Mouse (Mus musculus): ENCODE results near the gene Pfkp. TPM values are rescaled to one million over a fixed set of nuclear protein-coding genes. Genes with fewer than 3 reads are reported as not detected.

Gene Pfkp
- polyA plus RNA-seq, 1 experiment = 82.0 TPM

DNA sequence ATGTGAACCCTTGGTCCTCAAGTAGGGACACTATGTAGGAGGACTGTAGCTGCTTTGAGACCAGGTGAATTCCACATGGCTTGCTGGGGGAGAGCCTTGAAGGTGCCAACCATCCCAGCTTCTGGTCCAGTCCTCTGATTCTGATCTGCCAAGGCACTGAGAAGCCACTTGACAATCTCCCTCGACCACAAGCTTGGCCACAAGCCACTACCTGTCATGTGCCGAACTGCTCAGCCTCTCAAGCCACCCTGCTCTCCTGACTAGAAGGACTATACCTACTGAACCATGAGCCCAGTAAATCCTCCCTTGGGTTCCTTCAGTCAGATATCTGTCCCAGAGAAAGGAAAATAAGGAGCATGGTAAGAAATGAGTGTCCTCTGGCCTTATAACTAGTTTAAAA is 24.0 kb downstream of the Pfkp start:
- Histone ChIP-seq H3K4me1 (replicated peaks; ENCODE audit: control insufficient read depth, insufficient read depth, low read length) (0 out of 2 replicates have a peak, but pooled peaks cover 2% of the 10 kb centered on the region), H3K4me3 (ENCODE audit: control insufficient read depth, insufficient read depth, low read length) (no peak overlapping the region), H3K27me3 (ENCODE audit: control insufficient read depth, insufficient read depth, low read length) (no peaks in the 10 kb centered on the region), H3K27ac (ENCODE audit: control insufficient read depth, insufficient read depth, low read length) (no peak overlapping the region), H3K36me3 (ENCODE audit: control insufficient read depth, insufficient read depth, low read length) (peaks cover 5% of the 10 kb centered on the region)
- WGBS = 13% methylated on average over 2 of the region's 2 CpGs
- no peak for DNase-seq
- no peak for TF ChIP-seq POLR2A (IDR thresholded peaks at IDR 0.05; ENCODE audit: control insufficient read depth, extremely low read depth, insufficient read depth, low read length, poor library complexity)
- no peak for TF ChIP-seq CTCF (IDR thresholded peaks at IDR 0.05; ENCODE audit: borderline replicate concordance, control insufficient read depth, extremely low read depth, insufficient read depth, low read length, poor library complexity)

DNA sequence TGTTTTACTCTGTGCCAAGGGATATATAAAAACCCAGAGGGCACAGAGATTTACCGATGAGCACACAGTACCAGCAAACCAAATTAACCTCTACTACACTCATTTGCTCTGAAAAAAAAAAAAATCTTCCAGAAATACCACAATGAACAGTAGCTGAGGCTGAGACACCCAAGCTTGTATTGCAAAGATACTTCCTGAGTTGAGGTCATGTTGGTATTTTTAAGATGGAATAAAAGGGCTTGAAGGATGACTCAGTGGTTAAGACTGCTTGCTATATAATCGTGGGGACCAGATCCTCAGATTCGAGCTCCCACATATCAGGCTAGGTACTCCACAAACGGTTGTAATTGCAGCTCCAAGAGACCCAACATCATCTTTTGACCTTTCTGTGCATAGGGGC is 24.5 kb downstream of the Pfkp start:
- Histone ChIP-seq H3K4me3 (ENCODE audit: control insufficient read depth, insufficient read depth, low read length) (no peak overlapping the region), H3K27ac (ENCODE audit: control insufficient read depth, insufficient read depth, low read length) (no peak overlapping the region), H3K27me3 (ENCODE audit: control insufficient read depth, insufficient read depth, low read length) (no peaks in the 10 kb centered on the region), H3K36me3 (ENCODE audit: control insufficient read depth, insufficient read depth, low read length) (peaks cover 10% of the 10 kb centered on the region), H3K4me1 (replicated peaks; ENCODE audit: control insufficient read depth, insufficient read depth, low read length) (0 out of 2 replicates have a peak, but pooled peaks cover 2% of the 10 kb centered on the region)
- 12% methylated on average over 4 of the region's 4 CpGs for WGBS
- DNase-seq = no peak
- TF ChIP-seq POLR2A (IDR thresholded peaks at IDR 0.05; ENCODE audit: control insufficient read depth, extremely low read depth, insufficient read depth, low read length, poor library complexity) = no peak
- TF ChIP-seq CTCF (IDR thresholded peaks at IDR 0.05; ENCODE audit: borderline replicate concordance, control insufficient read depth, extremely low read depth, insufficient read depth, low read length, poor library complexity) = no peak

DNA sequence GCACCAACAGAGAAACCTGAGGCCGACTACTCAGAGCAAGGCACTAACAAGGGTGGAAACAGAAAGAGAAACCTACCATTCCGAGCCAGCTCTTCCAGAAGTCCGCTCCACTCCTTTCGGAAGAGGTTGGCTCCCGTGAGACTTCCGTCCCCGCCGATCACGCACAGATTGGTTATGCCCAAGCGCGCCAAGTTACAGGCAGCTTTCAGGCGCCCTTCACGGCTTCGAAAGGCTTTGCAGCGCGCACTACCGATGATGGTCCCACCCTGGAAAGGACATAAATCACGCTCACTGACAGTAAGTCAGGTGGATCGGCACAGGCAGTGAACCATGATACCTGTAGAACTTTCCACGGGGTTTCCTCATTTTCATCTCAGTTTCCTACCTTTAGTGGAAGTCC is 26.7 kb downstream of the Pfkp start:
- Histone ChIP-seq H3K27me3 (ENCODE audit: control insufficient read depth, insufficient read depth, low read length) (no peaks in the 10 kb centered on the region), H3K4me3 (ENCODE audit: control insufficient read depth, insufficient read depth, low read length) (no peak overlapping the region), H3K4me1 (replicated peaks; ENCODE audit: control insufficient read depth, insufficient read depth, low read length) (0 out of 2 replicates have a peak, but pooled peaks cover 2% of the 10 kb centered on the region), H3K27ac (ENCODE audit: control insufficient read depth, insufficient read depth, low read length) (no peak overlapping the region), H3K36me3 (ENCODE audit: control insufficient read depth, insufficient read depth, low read length) (peaks cover 29% of the 10 kb centered on the region)
- TF ChIP-seq POLR2A (IDR thresholded peaks at IDR 0.05; ENCODE audit: control insufficient read depth, extremely low read depth, insufficient read depth, low read length, poor library complexity) (no peak), CTCF (IDR thresholded peaks at IDR 0.05; ENCODE audit: borderline replicate concordance, control insufficient read depth, extremely low read depth, insufficient read depth, low read length, poor library complexity) (no peak)
- WGBS = 96% methylated on average over 20 of the region's 20 CpGs
- no peak for DNase-seq

DNA sequence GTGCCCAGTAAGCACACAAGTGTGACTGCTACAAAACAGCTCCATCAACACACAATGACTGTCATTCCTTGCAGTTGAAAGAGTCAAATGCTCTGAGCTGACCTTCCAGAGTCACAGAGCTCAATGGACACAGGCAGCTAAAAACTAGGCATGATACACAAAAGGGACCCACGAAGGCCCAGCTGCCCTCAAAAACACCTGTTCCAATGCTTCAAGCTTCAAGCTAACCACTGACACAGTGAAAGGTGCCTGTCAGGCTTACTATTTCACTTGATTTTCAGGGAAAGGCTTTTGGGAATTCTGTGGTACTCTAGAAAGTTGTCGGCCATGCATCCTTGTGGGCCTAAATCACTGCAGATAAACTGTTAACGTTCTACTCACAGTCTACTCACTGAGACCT is 28.3 kb downstream of the Pfkp start:
- Histone ChIP-seq H3K36me3 (ENCODE audit: control insufficient read depth, insufficient read depth, low read length) (peaks cover 42% of the 10 kb centered on the region), H3K4me1 (replicated peaks; ENCODE audit: control insufficient read depth, insufficient read depth, low read length) (0 out of 2 replicates have a peak, but pooled peaks cover 2% of the 10 kb centered on the region), H3K27me3 (ENCODE audit: control insufficient read depth, insufficient read depth, low read length) (no peaks in the 10 kb centered on the region), H3K4me3 (ENCODE audit: control insufficient read depth, insufficient read depth, low read length) (no peak overlapping the region), H3K27ac (ENCODE audit: control insufficient read depth, insufficient read depth, low read length) (no peak overlapping the region)
- no peak for TF ChIP-seq POLR2A (IDR thresholded peaks at IDR 0.05; ENCODE audit: control insufficient read depth, extremely low read depth, insufficient read depth, low read length, poor library complexity)
- TF ChIP-seq CTCF (IDR thresholded peaks at IDR 0.05; ENCODE audit: borderline replicate concordance, control insufficient read depth, extremely low read depth, insufficient read depth, low read length, poor library complexity) = no peak
- 92% methylated on average over 3 of the region's 3 CpGs for WGBS
- no peak for DNase-seq

DNA sequence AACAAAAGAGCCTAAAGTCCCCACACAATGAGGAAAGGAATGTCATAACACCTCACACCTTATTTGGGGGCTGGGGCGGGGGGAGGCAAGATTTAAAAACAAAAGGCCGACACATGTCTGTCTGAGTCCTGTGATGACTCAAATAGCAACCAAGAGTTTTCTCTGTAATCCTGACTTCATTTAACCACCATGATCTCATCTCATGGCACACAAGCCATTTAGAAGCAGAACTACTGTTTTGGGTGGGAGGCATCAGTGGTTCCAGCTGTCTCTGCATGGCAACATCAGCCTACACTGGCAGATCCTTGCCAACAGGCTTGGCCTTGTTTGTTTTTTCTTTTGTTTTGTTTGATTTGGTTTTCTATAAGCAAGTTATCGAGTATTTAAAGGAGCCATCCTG is 29.9 kb downstream of the Pfkp start:
- no peaks in the 10 kb centered on the region for H3K27me3 ChIP-seq (ENCODE audit: control insufficient read depth, insufficient read depth, low read length)
- no peak overlapping the region for H3K4me3 ChIP-seq (ENCODE audit: control insufficient read depth, insufficient read depth, low read length)
- no peaks in the 10 kb centered on the region for H3K4me1 ChIP-seq (replicated peaks; ENCODE audit: control insufficient read depth, insufficient read depth, low read length)
- no peak for DNase-seq
- no peak overlapping the region for H3K27ac ChIP-seq (ENCODE audit: control insufficient read depth, insufficient read depth, low read length)
- peaks cover 57% of the 10 kb centered on the region for H3K36me3 ChIP-seq (ENCODE audit: control insufficient read depth, insufficient read depth, low read length)
- 95% methylated on average over 3 of the region's 3 CpGs for WGBS
- TF ChIP-seq POLR2A (IDR thresholded peaks at IDR 0.05; ENCODE audit: control insufficient read depth, extremely low read depth, insufficient read depth, low read length, poor library complexity) = no peak
- no peak for TF ChIP-seq CTCF (IDR thresholded peaks at IDR 0.05; ENCODE audit: borderline replicate concordance, control insufficient read depth, extremely low read depth, insufficient read depth, low read length, poor library complexity)

DNA sequence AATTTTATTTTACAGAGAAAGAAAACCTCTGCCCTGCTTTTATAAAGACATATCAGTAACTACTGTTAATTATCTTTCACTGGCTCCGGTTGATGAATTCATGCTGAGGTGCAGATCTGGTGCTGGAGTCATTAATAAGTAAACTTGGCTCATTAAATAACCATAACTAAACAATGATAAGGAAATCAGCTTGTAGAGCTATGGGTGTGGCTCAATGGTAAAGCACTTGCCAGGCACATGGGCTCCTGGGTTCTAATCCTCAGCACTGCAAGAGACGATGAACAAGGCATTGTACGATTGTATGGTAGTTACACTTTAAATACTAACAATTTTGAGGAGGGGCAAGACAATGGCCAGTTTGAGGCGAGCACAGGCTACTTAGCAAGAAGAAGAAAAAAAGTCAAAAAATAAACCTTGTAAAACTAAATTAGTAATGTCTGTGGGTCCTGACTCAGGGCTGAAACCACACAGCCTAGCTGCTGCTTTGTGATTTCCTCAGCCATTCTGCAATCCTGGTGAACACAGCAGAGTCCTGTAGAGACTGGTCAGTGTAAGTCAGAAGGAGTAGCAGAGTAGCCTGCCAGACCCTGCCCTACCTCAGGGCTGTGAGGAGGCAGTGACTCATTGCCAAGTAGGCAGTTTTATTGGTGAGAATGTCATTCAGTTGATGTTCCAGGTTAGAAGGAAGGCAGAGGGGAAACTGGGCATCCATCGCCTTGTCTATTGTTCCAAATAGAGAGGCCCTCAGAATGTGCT is 34.7 kb downstream of the Pfkp start:
- Histone ChIP-seq H3K36me3 (ENCODE audit: control insufficient read depth, insufficient read depth, low read length) (peaks cover 44% of the 10 kb centered on the region), H3K4me1 (replicated peaks; ENCODE audit: control insufficient read depth, insufficient read depth, low read length) (no peaks in the 10 kb centered on the region), H3K27me3 (ENCODE audit: control insufficient read depth, insufficient read depth, low read length) (no peaks in the 10 kb centered on the region), H3K27ac (ENCODE audit: control insufficient read depth, insufficient read depth, low read length) (no peak overlapping the region), H3K4me3 (ENCODE audit: control insufficient read depth, insufficient read depth, low read length) (no peak overlapping the region)
- no peak for DNase-seq
- TF ChIP-seq POLR2A (IDR thresholded peaks at IDR 0.05; ENCODE audit: control insufficient read depth, extremely low read depth, insufficient read depth, low read length, poor library complexity) (no peak), CTCF (IDR thresholded peaks at IDR 0.05; ENCODE audit: borderline replicate concordance, control insufficient read depth, extremely low read depth, insufficient read depth, low read length, poor library complexity) (no peak)
- WGBS = 97% methylated on average over 5 of the region's 5 CpGs
